Mouse (Mus musculus): Measurements from ENCODE around the gene Gm5129.
"Not testable (repeated sequence)": the region's sequence is repeated elsewhere in the genome, so short reads cannot be mapped to it uniquely, and the experiment has no call there.

Gm5129 gene

GRCm38 (mm10) chr5:29726070-29726469, 9.7 kb downstream of the Gm5129 start:
- DNase-seq (ENCODE audit: extremely low spot score, low read depth, low spot score) = not testable (repeated sequence)

DNA sequence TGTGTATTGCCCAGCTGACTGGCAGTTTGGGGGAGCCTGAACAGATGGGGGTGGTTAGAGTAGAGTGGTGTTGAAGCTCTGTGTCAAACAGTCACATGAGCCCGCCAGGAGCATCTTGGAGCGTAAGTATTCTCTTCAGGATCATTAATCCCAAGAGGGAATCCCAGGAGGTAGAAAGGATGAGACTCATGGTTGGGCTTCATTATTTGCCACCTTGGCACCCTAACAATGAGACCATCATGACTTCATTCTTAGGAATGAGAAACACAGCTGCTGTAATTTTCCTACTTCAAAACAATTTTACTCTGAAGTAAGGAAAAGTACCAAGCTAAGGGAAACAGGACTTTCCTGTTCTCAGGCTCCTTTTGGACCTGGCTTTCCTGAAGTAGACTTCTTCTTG, 10.4 kb downstream of the Gm5129 start:
- no peak for DNase-seq (ENCODE audit: extremely low spot score, low read depth, low spot score)

DNA sequence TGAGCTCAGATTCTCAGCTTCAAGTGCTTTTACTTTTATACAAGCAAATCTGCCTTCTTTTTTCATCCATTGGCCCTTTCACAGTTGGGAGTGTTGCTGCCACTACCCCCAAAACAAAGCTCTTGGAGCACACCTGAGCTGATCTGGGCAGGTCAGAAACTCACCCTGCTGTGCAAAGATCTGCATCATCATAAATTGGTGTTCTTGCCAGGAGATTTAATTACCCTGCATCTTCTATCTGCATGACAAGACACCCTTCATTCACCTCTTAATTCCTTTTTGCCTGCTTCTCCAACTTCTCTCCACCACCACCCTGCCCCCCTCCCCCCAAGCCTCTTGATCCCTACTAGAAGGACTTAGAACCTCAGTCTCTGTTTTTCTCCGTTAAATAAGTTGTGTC, 14.6 kb downstream of the Gm5129 start:
- DNase-seq (ENCODE audit: extremely low spot score, low read depth, low spot score) = no peak

DNA sequence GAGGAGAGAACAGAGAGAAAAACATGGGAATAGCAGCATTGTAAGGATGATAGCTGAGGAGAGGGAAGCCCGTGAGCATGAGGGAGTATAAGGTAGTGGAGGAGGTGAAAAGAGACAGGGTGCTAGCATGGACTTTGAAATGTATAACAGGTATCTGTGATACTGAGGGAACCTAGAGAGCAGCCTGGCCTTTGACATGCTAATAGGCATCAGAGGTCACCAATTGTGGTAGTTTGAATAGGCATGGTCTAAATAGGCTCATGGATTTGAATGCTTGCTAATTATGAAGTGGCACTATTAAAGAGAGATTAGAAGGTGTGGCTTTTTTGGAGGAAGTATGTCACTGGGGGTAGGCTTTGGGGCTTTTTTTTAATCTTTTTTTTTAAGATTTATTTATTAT, 22.8 kb downstream of the Gm5129 start:
- DNase-seq (ENCODE audit: extremely low spot score, low read depth, low spot score) = no peak

DNA sequence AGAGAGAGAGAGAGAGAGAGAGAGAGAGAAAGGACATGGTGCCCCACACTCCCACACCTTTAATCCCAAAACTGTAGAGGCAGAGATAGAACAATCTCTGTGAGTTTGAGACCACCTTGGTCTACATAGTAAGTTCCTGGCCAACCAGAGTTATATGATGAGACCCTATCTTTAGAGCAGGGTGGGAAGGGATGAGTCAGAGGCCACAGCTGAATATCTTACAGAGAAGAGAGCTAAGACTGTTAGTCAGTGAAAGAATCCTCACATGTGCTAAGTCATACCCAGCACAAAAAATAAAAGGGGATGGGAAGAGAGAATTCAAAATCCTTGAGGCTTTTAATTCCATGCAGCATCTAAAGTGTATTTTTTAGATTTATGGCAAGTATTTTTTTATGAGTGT, 24.1 kb downstream of the Gm5129 start:
- DNase-seq (ENCODE audit: extremely low spot score, low read depth, low spot score) = no peak

- DNase-seq (ENCODE audit: extremely low spot score, low read depth, low spot score) = peak; percentile 10
Measured at GRCm38 (mm10) chr5:29708258-29708657, 27.5 kb downstream of the Gm5129 start.

DNA sequence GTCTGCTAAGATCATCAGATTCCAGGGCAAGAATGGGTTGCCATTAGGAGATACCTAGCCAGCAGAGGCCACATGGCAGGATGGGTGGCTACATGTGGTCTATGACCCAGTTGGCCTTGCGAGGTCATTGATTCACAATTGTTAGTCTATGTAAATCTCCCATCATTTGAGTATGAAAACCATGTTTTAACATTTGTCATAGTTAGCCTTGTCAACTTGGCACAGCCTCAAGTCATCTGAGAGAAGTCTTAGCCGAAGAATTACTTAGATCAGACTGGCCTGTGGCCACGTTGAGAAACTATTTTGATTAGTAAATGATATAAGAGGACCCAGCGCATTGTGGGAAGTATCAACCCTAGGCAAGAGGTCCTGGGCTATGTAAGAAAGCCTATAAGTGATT, 28.5 kb downstream of the Gm5129 start:
- DNase-seq (ENCODE audit: extremely low spot score, low read depth, low spot score) = no peak

DNA sequence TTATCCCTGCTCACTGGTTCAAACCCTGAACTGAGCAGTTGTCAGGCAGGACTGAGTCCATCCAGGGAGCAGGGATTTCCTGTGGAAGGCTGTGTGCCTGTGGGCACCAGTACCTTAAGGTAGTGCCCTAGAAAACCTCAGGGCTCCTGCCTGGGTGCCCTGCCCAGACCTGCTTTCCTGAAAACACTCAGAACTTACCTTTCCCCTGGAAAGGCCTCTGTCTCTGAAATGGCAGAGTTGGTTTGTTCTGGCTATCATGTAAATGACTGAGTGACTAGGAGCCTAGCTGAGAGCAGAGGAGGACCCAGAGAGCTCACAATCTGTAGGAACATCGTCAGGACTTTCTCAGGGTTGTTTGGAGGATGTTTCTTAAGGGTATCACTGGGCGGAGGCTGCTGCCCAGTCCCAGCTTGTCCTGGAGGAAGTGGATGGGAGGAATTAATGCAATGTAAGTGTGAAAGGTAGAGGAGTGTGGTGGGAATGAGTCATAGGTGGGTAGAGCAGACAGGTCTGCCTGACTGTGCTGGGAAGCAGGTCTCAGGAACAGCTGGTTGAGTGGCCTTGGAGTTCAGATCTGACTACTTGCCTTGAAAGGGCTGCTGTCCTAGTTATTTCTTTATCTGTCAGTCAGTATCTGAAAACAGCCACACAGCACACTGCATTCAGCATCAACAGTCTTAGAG, 36.1 kb downstream of the Gm5129 start:
- DNase-seq (ENCODE audit: extremely low spot score, low read depth, low spot score) = no peak

- DNase-seq (ENCODE audit: extremely low spot score, low read depth, low spot score) = no peak
Measured at GRCm38 (mm10) chr5:29698493-29698892, 37.2 kb downstream of the Gm5129 start.

DNA sequence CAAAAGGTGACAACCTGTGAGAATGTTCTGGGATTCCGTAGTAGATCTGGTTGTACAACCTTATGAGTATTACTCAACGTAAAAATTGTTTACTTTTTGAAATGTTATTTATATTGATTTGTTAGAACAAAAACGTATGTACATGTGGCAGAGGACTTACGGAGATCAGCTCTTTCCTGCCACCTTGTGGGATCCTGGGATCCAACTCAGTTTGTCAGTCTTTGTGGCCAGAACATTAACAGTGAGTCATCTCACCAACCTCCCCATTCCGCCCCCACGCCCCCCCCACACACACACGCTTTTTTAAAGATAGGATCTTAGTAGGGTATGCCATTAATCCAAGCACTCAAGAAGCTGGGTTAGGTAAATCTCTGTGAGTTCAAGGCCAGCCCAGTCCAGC, 47.4 kb downstream of the Gm5129 start:
- DNase-seq (ENCODE audit: extremely low spot score, low read depth, low spot score) = no peak

- peak; percentile 42 for DNase-seq (ENCODE audit: extremely low spot score, low read depth, low spot score)
Measured at GRCm38 (mm10) chr5:29687671-29688070, 48.1 kb downstream of the Gm5129 start.

All from hindlimb bud, embryonic 11.5 days (tissue).